Mouse (Mus musculus) limb, embryonic 14.5 days (tissue): ENCODE results near the gene Gm6502. TPM values are rescaled to one million over a fixed set of nuclear protein-coding genes. Genes with fewer than 3 reads are reported as not detected.
"Not testable (repeated sequence)": the region's sequence is repeated elsewhere in the genome, so short reads cannot be mapped to it uniquely, and the experiment has no call there.

ENCODE experiments used
- ATAC-seq: fragments of 200-750 bp; cut with Nextera tagmentation; 2 replicates; pipeline ENCODE4 v1.8.0; 2017; ENCODE audit warnings: low read depth, moderate number of reproducible peaks, moderate TSS enrichment; ENCODE audit not compliant: low FRiP score
- DNase-seq: peaks from one replicate; pipeline ENCODE4 v3.0.0-alpha.2; 2015; ENCODE audit warnings: low spot score
- H3K27ac ChIP-seq: fragments of 300-500 bp; sonication (generic); replicated peaks from 2 replicates; pipeline ENCODE4 v1.5.1; 2014; ENCODE audit warnings: low read depth, mild to moderate bottlenecking, low read length, moderate library complexity, mixed read lengths
- H3K27me3 ChIP-seq: fragments of 300-500 bp; sonication (generic); 2 replicates; pipeline ENCODE4 v1.6.1; 2014; ENCODE audit warnings: low read length, mixed read lengths; ENCODE audit not compliant: control insufficient read depth, insufficient read depth
- H3K36me3 ChIP-seq: fragments of 300-500 bp; sonication (generic); 2 replicates; pipeline ENCODE4 v1.6.1; 2014; ENCODE audit warnings: mild to moderate bottlenecking, low read length, moderate library complexity, mixed read lengths; ENCODE audit not compliant: control insufficient read depth, insufficient read depth
- H3K4me1 ChIP-seq: fragments of 300-500 bp; sonication (generic); 2 replicates; pipeline ENCODE4 v1.6.1; 2014; ENCODE audit warnings: antibody characterized with exemption, low read length, mixed read lengths; ENCODE audit not compliant: control insufficient read depth, insufficient read depth
- H3K4me2 ChIP-seq: fragments of 300-500 bp; sonication (generic); replicated peaks from 2 replicates; pipeline ENCODE4 v1.6.1; 2014; ENCODE audit warnings: low read depth, mild to moderate bottlenecking, low read length, moderate library complexity; ENCODE audit not compliant: severe bottlenecking
- H3K4me3 ChIP-seq: fragments of 300-500 bp; sonication (generic); replicated peaks from 2 replicates; pipeline ENCODE4 v1.5.1; 2014; ENCODE audit warnings: low read length
- H3K9ac ChIP-seq: fragments of 300-500 bp; sonication (generic); 2 replicates; pipeline ENCODE4 v1.6.1; 2014; ENCODE audit warnings: mild to moderate bottlenecking, low read depth, low read length, moderate library complexity; ENCODE audit not compliant: severe bottlenecking
- H3K9me3 ChIP-seq: fragments of 300-500 bp; sonication (generic); 2 replicates; pipeline ENCODE4 v1.6.1; 2016; ENCODE audit warnings: low read length; ENCODE audit not compliant: control insufficient read depth
- WGBS: fragments of 180-500 bp; shearing (Covaris S2); extraction: QIAGEN DNeasy Blood & Tissue Kit; methylation state at CpG from one replicate; pipeline ENCODE4 v1.1.7; 2014; 5-methylcytosine and 5-hydroxymethylcytosine counted together
- polyA plus RNA-seq, 2 experiments: library from polyadenylated mRNA; depleted of rRNA in 1 of 2; stranded (reverse) in 1 of 2; unstranded in 1 of 2; fragments of >200 nt; fragmentation: Nextera tagmentation in 1 of 2; extraction: Ambion mirVana in 1 of 2; gene quantifications; 2 replicates each; pipeline versions ENCODE4 v1.2.1 to v1.2.3; 2012 to 2014

Gm6502 gene
- polyA plus RNA-seq (2012; rRNA removed) (not detected in 2 replicates), polyA plus RNA-seq (2014; fragmentation: Nextera tagmentation; extraction: Ambion mirVana) (not detected in 2 replicates)

- H3K27ac ChIP-seq, H3K9me3 ChIP-seq, H3K36me3 ChIP-seq, H3K27me3 ChIP-seq, ATAC-seq, H3K4me2 ChIP-seq, H3K4me1 ChIP-seq, H3K9ac ChIP-seq, H3K4me3 ChIP-seq, DNase-seq: not testable (repeated sequence)
- WGBS: no CpG with 5 or more reads among the region's 2 CpGs
These were observed at the start of gene Gm6502 for GRCm38 (mm10) chr5:94314135-94314534. Gene Gm6502 (plus strand): TSS chr5:94314435.

GRCm38 (mm10) chr5:94306696-94307095, 7.5 kb upstream of the Gm6502 start, which contains the start of gene A430089I19Rik:
Gene A430089I19Rik (minus strand): TSS chr5:94306796.
- WGBS: 88% methylated on average over 1 of the region's 1 CpGs
- H3K4me3 ChIP-seq, H3K36me3 ChIP-seq, H3K4me2 ChIP-seq, H3K9me3 ChIP-seq, H3K27me3 ChIP-seq, H3K27ac ChIP-seq, ATAC-seq, DNase-seq, H3K9ac ChIP-seq, H3K4me1 ChIP-seq: not testable (repeated sequence)

GRCm38 (mm10) chr5:94339449-94339848, 25.2 kb downstream of the Gm6502 start, which contains the start of gene AA792892:
Gene AA792892 (plus strand): TSS chr5:94339749.
- H3K4me2 ChIP-seq, H3K9me3 ChIP-seq, ATAC-seq, H3K27ac ChIP-seq, H3K27me3 ChIP-seq, H3K4me3 ChIP-seq, DNase-seq, H3K9ac ChIP-seq, H3K36me3 ChIP-seq, H3K4me1 ChIP-seq: not testable (repeated sequence)
- no CpG with 5 or more reads among the region's 2 CpGs for WGBS

Other genes with a start within 250 kb of the Gm6502 start
- not detected in 2 replicates for gene BC061212, start 243.9 kb upstream of the Gm6502 start, polyA plus RNA-seq (2012; rRNA removed)
- gene BC061212, start 243.9 kb upstream of the Gm6502 start, polyA plus RNA-seq (2014; fragmentation: Nextera tagmentation; extraction: Ambion mirVana): not detected in 2 replicates
- gene Gm6351, start 238.1 kb upstream of the Gm6502 start, polyA plus RNA-seq (2012; rRNA removed): not detected in 2 replicates
- gene Gm6351, start 238.1 kb upstream of the Gm6502 start, polyA plus RNA-seq (2014; fragmentation: Nextera tagmentation; extraction: Ambion mirVana): not detected in 2 replicates
- gene Gm3106, start 96.4 kb upstream of the Gm6502 start, polyA plus RNA-seq (2012; rRNA removed): not detected in 2 replicates
- not detected in 2 replicates for gene Gm3106, start 96.4 kb upstream of the Gm6502 start, polyA plus RNA-seq (2014; fragmentation: Nextera tagmentation; extraction: Ambion mirVana)
- not detected in 2 replicates for gene A430089I19Rik, start 7.6 kb upstream of the Gm6502 start, polyA plus RNA-seq (2012; rRNA removed)
- gene A430089I19Rik, start 7.6 kb upstream of the Gm6502 start, polyA plus RNA-seq (2014; fragmentation: Nextera tagmentation; extraction: Ambion mirVana): not detected in 2 replicates
- not detected in 2 replicates for gene AA792892, start 25.3 kb downstream of the Gm6502 start, polyA plus RNA-seq (2012; rRNA removed)
- gene AA792892, start 25.3 kb downstream of the Gm6502 start, polyA plus RNA-seq (2014; fragmentation: Nextera tagmentation; extraction: Ambion mirVana): not detected in 2 replicates
- not detected in 2 replicates for gene Gm7682, start 131.3 kb downstream of the Gm6502 start, polyA plus RNA-seq (2012; rRNA removed)
- not detected in 2 replicates for gene Gm7682, start 131.3 kb downstream of the Gm6502 start, polyA plus RNA-seq (2014; fragmentation: Nextera tagmentation; extraction: Ambion mirVana)
- not detected in 2 replicates for gene Gm3139, start 211.9 kb downstream of the Gm6502 start, polyA plus RNA-seq (2012; rRNA removed)
- not detected in 2 replicates for gene Gm3139, start 211.9 kb downstream of the Gm6502 start, polyA plus RNA-seq (2014; fragmentation: Nextera tagmentation; extraction: Ambion mirVana)